Mouse (Mus musculus) heart, embryonic 16.5 days (tissue): ENCODE results near the gene St6galnac3. TPM values are rescaled to one million over a fixed set of nuclear protein-coding genes. Genes with fewer than 3 reads are reported as not detected.
A peak's percentile ranks its signal among the peaks of the same experiment; 100 is the strongest.

Experiments
- ATAC-seq: fragments of 200-750 bp; cut with Nextera tagmentation; replicated peaks from 2 replicates; pipeline ENCODE4 v1.8.0; 2017; ENCODE audit warnings: moderate number of reproducible peaks; ENCODE audit not compliant: insufficient read depth, low FRiP score; ENCODE audit errors: extremely low read depth
- H3K27ac ChIP-seq: fragments of 300-500 bp; sonication (generic); 2 replicates; pipeline ENCODE4 v1.5.1; 2014; ENCODE audit warnings: mild to moderate bottlenecking, low read length, control low read depth, moderate library complexity
- H3K27me3 ChIP-seq: fragments of 300-500 bp; sonication (generic); 2 replicates; pipeline ENCODE4 v1.6.1; 2014; ENCODE audit warnings: low read length, mixed read lengths; ENCODE audit not compliant: control insufficient read depth, insufficient read depth
- H3K36me3 ChIP-seq: fragments of 300-500 bp; sonication (generic); 2 replicates; pipeline ENCODE4 v1.6.1; 2014; ENCODE audit not compliant: control insufficient read depth, insufficient read depth
- H3K4me1 ChIP-seq: fragments of 300-500 bp; sonication (generic); 2 replicates; pipeline ENCODE4 v1.6.1; 2014; ENCODE audit warnings: low read length, mixed read lengths; ENCODE audit not compliant: control insufficient read depth, insufficient read depth
- H3K4me2 ChIP-seq: fragments of 300-500 bp; sonication (generic); 2 replicates; pipeline ENCODE4 v1.6.1; 2014; ENCODE audit warnings: low read depth, mild to moderate bottlenecking, control low read depth, low read length
- H3K4me3 ChIP-seq: fragments of 300-500 bp; sonication (generic); 2 replicates; pipeline ENCODE4 v1.5.1; 2014; ENCODE audit warnings: mild to moderate bottlenecking, control low read depth, low read length
- H3K9ac ChIP-seq: fragments of 300-500 bp; sonication (generic); 2 replicates; pipeline ENCODE4 v1.6.1; 2014; ENCODE audit warnings: low read length, control low read depth
- H3K9me3 ChIP-seq: fragments of 300-500 bp; sonication (generic); replicated peaks from 2 replicates; pipeline ENCODE4 v1.6.1; 2016; ENCODE audit warnings: low read length; ENCODE audit not compliant: control insufficient read depth
- WGBS: fragments of 180-500 bp; shearing (Covaris S2); extraction: QIAGEN DNeasy Blood & Tissue Kit; methylation state at CpG from one replicate; pipeline ENCODE4 v1.1.7; 2014; 5-methylcytosine and 5-hydroxymethylcytosine counted together
- polyA plus RNA-seq: library from polyadenylated mRNA; unstranded; fragments of >200 nt; fragmentation: Nextera tagmentation; extraction: Ambion mirVana; gene quantifications from 2 replicates; pipeline ENCODE4 v1.2.1, GENCODE M21; 2015

St6galnac3 gene
- 20.1 and 20.8 TPM in 2 replicates for polyA plus RNA-seq

- Histone ChIP-seq H3K9ac (peak within 1 kb of the TSS; percentile 79), H3K27me3 (peaks cover 13% of the 10 kb centered on the region), H3K9me3 (no peaks in the 10 kb centered on the region), H3K4me2 (peak within 1 kb of the TSS; percentile 98), H3K4me3 (peak within 1 kb of the TSS; percentile 82), H3K36me3 (no peaks in the 10 kb centered on the region), H3K4me1 (peaks cover 6% of the 10 kb centered on the region), H3K27ac (peak within 1 kb of the TSS; percentile 63; the same call in 1 of the 2 replicates)
- peak; percentile 96 for ATAC-seq
- WGBS: 2% methylated on average over 56 of the region's 56 CpGs
These were observed at the start of gene St6galnac3 for GRCm38 (mm10) chr3:153724701-153725668. Gene St6galnac3 (minus strand): TSS chr3:153725174.

- H3K9me3 ChIP-seq: no peaks in the 10 kb centered on the region
- WGBS: 81% methylated on average over 3 of the region's 3 CpGs
- peaks cover under 1% of the 10 kb centered on the region; the same call in 1 of the 2 replicates for H3K4me1 ChIP-seq
- no peak overlapping the region for H3K27ac ChIP-seq
- no peaks in the 10 kb centered on the region for H3K36me3 ChIP-seq
- H3K4me2 ChIP-seq: no peak overlapping the region
- no peaks in the 10 kb centered on the region; the same call in 1 of the 2 replicates for H3K27me3 ChIP-seq
- H3K4me3 ChIP-seq: no peak overlapping the region
- no peak for ATAC-seq
- H3K9ac ChIP-seq: no peak overlapping the region
These were observed 49.6 kb upstream of the St6galnac3 start for GRCm38 (mm10) chr3:153774568-153774967.

- Histone ChIP-seq H3K4me2 (no peak overlapping the region), H3K27ac (no peak overlapping the region)
- WGBS: 52% methylated on average over 4 of the region's 4 CpGs
These were observed 46.5 kb upstream of the St6galnac3 start for GRCm38 (mm10) chr3:153771479-153771878.

GRCm38 (mm10) chr3:153770573-153770972 is 45.6 kb upstream of the St6galnac3 start:
- 49% methylated on average over 7 of the region's 7 CpGs for WGBS
- no peak overlapping the region for H3K4me2 ChIP-seq
- peaks cover 4% of the 10 kb centered on the region for H3K9me3 ChIP-seq
- peaks cover 2% of the 10 kb centered on the region; the same call in 1 of the 2 replicates for H3K4me1 ChIP-seq
- no peak overlapping the region for H3K4me3 ChIP-seq
- H3K9ac ChIP-seq: no peak overlapping the region
- H3K27me3 ChIP-seq: no peaks in the 10 kb centered on the region; the same call in 1 of the 2 replicates
- no peaks in the 10 kb centered on the region for H3K36me3 ChIP-seq
- H3K27ac ChIP-seq: no peak overlapping the region
- no peak for ATAC-seq

More at GRCm38 (mm10) chr3:153771479-153771878, 46.5 kb upstream of the St6galnac3 start:
- Histone ChIP-seq H3K4me3 (no peak overlapping the region), H3K4me1 (peaks cover 2% of the 10 kb centered on the region; the same call in 1 of the 2 replicates), H3K27me3 (no peaks in the 10 kb centered on the region; the same call in 1 of the 2 replicates), H3K9me3 (peaks cover 4% of the 10 kb centered on the region), H3K36me3 (no peaks in the 10 kb centered on the region), H3K9ac (no peak overlapping the region)
- ATAC-seq: no peak

GRCm38 (mm10) chr3:153769220-153769619 is 44.2 kb upstream of the St6galnac3 start:
- no peak overlapping the region for H3K9ac ChIP-seq
- H3K36me3 ChIP-seq: no peaks in the 10 kb centered on the region
- H3K9me3 ChIP-seq: peaks cover 4% of the 10 kb centered on the region
- no peak overlapping the region for H3K4me3 ChIP-seq
- ATAC-seq: no peak
- peaks cover 2% of the 10 kb centered on the region; the same call in 1 of the 2 replicates for H3K4me1 ChIP-seq
- 77% methylated on average over 5 of the region's 5 CpGs for WGBS
- no peaks in the 10 kb centered on the region; the same call in 1 of the 2 replicates for H3K27me3 ChIP-seq
- H3K4me2 ChIP-seq: no peak overlapping the region
- H3K27ac ChIP-seq: no peak overlapping the region

GRCm38 (mm10) chr3:153765171-153765570 is 40.2 kb upstream of the St6galnac3 start:
- Histone ChIP-seq H3K4me3 (no peak overlapping the region), H3K9me3 (peaks cover 4% of the 10 kb centered on the region), H3K9ac (no peak overlapping the region), H3K36me3 (no peaks in the 10 kb centered on the region), H3K27me3 (no peaks in the 10 kb centered on the region), H3K27ac (no peak overlapping the region), H3K4me2 (no peak overlapping the region), H3K4me1 (peaks cover 2% of the 10 kb centered on the region; the same call in 1 of the 2 replicates)
- ATAC-seq: no peak

GRCm38 (mm10) chr3:153764760-153765159 is 39.8 kb upstream of the St6galnac3 start:
- 0 out of 2 replicates have a peak, but pooled peaks have one; percentile 29 for ATAC-seq
- Histone ChIP-seq H3K27ac (no peak overlapping the region), H3K4me1 (peaks cover 2% of the 10 kb centered on the region; the same call in 1 of the 2 replicates), H3K9ac (no peak overlapping the region), H3K9me3 (peaks cover 4% of the 10 kb centered on the region), H3K36me3 (no peaks in the 10 kb centered on the region), H3K27me3 (no peaks in the 10 kb centered on the region), H3K4me2 (no peak overlapping the region), H3K4me3 (no peak overlapping the region)
- 44% methylated on average over 5 of the region's 5 CpGs for WGBS

- WGBS: 79% methylated on average over 17 of the region's 17 CpGs
- ATAC-seq: no peak
- no peaks in the 10 kb centered on the region for H3K9me3 ChIP-seq
- no peaks in the 10 kb centered on the region for H3K36me3 ChIP-seq
- no peak overlapping the region for H3K9ac ChIP-seq
- H3K4me3 ChIP-seq: no peak overlapping the region
- H3K27me3 ChIP-seq: no peaks in the 10 kb centered on the region; the same call in 1 of the 2 replicates
- H3K27ac ChIP-seq: no peak overlapping the region
- H3K4me1 ChIP-seq: 0 out of 2 replicates have a peak, but pooled peaks cover 5% of the 10 kb centered on the region
- no peak overlapping the region for H3K4me2 ChIP-seq
These were observed 36.2 kb upstream of the St6galnac3 start for GRCm38 (mm10) chr3:153761171-153761570.

- no peak overlapping the region for H3K27ac ChIP-seq
- no peak overlapping the region for H3K9ac ChIP-seq
- H3K36me3 ChIP-seq: no peaks in the 10 kb centered on the region
- H3K4me3 ChIP-seq: no peak overlapping the region
- no peak overlapping the region for H3K4me2 ChIP-seq
- H3K27me3 ChIP-seq: no peaks in the 10 kb centered on the region; the same call in 1 of the 2 replicates
- no peaks in the 10 kb centered on the region for H3K9me3 ChIP-seq
- 0 out of 2 replicates have a peak, but pooled peaks cover 5% of the 10 kb centered on the region for H3K4me1 ChIP-seq
- ATAC-seq: no peak
These were observed 34.3 kb upstream of the St6galnac3 start for GRCm38 (mm10) chr3:153759269-153759668.
